Mouse (Mus musculus): ENCODE measurements at regions not wholly inside any gene's neighbourhood (a gene's known extent, or its start where the extent isn't known, plus 50 kb on each side); places are given as distances from the start of the nearest gene placed in this dataset.

GRCm38 (mm10) chr12:110047466-110048250 is 231.2 kb upstream of the Dio3 start:
- 37% methylated on average over 16 of the region's 16 CpGs for WGBS
- Histone ChIP-seq H3K27me3 (ENCODE audit: control insufficient read depth, insufficient read depth, low read length) (no peaks in the 10 kb centered on the region), H3K36me3 (ENCODE audit: control insufficient read depth, insufficient read depth, low read length) (no peaks in the 10 kb centered on the region), H3K9ac (ENCODE audit: low read length) (peak overlapping the region; percentile 2; the same call in 1 of the 2 replicates), H3K4me3 (replicated peaks; ENCODE audit: low read length) (no peak overlapping the region; the same call in 1 of the 2 replicates), H3K27ac (ENCODE audit: low read length) (peak overlapping the region; percentile 25), H3K9me3 (replicated peaks; ENCODE audit: control insufficient read depth, low read length) (no peaks in the 10 kb centered on the region), H3K4me1 (ENCODE audit: control insufficient read depth, insufficient read depth, low read length) (peaks cover 11% of the 10 kb centered on the region), H3K4me2 (ENCODE audit: low read depth, low read length) (peak overlapping the region; percentile 27; the same call in 1 of the 2 replicates)
- no peak for ATAC-seq (ENCODE audit: insufficient read depth, low FRiP score)

GRCm38 (mm10) chr12:110049154-110049736 is 229.6 kb upstream of the Dio3 start:
- WGBS = 72% methylated on average over 10 of the region's 10 CpGs

GRCm38 (mm10) chr12:110059321-110059720 is 219.5 kb upstream of the Dio3 start:
- Histone ChIP-seq H3K36me3 (ENCODE audit: control insufficient read depth, insufficient read depth, low read length) (no peaks in the 10 kb centered on the region), H3K27ac (ENCODE audit: low read length) (no peak overlapping the region), H3K4me1 (ENCODE audit: control insufficient read depth, insufficient read depth, low read length) (no peaks in the 10 kb centered on the region), H3K9me3 (replicated peaks; ENCODE audit: control insufficient read depth, low read length) (no peaks in the 10 kb centered on the region), H3K4me3 (replicated peaks; ENCODE audit: low read length) (no peak overlapping the region), H3K9ac (ENCODE audit: low read length) (no peak overlapping the region), H3K27me3 (ENCODE audit: control insufficient read depth, insufficient read depth, low read length) (no peaks in the 10 kb centered on the region), H3K4me2 (ENCODE audit: low read depth, low read length) (no peak overlapping the region)
- WGBS = 82% methylated on average over 5 of the region's 5 CpGs
- ATAC-seq (ENCODE audit: insufficient read depth, low FRiP score) = no peak

More at GRCm38 (mm10) chr12:110049154-110049736, 229.6 kb upstream of the Dio3 start:
- Histone ChIP-seq H3K9ac (ENCODE audit: low read length) (no peak overlapping the region), H3K9me3 (replicated peaks; ENCODE audit: control insufficient read depth, low read length) (no peaks in the 10 kb centered on the region), H3K36me3 (ENCODE audit: control insufficient read depth, insufficient read depth, low read length) (no peaks in the 10 kb centered on the region), H3K27ac (ENCODE audit: low read length) (no peak overlapping the region; the same call in 1 of the 2 replicates), H3K27me3 (ENCODE audit: control insufficient read depth, insufficient read depth, low read length) (no peaks in the 10 kb centered on the region), H3K4me2 (ENCODE audit: low read depth, low read length) (no peak overlapping the region), H3K4me3 (replicated peaks; ENCODE audit: low read length) (no peak overlapping the region), H3K4me1 (ENCODE audit: control insufficient read depth, insufficient read depth, low read length) (peaks cover 11% of the 10 kb centered on the region)
- ATAC-seq (ENCODE audit: insufficient read depth, low FRiP score) = no peak

- Histone ChIP-seq H3K4me3 (replicated peaks; ENCODE audit: low read length) (no peak overlapping the region), H3K36me3 (ENCODE audit: control insufficient read depth, insufficient read depth, low read length) (no peaks in the 10 kb centered on the region), H3K9me3 (replicated peaks; ENCODE audit: control insufficient read depth, low read length) (no peaks in the 10 kb centered on the region), H3K27ac (ENCODE audit: low read length) (no peak overlapping the region), H3K27me3 (ENCODE audit: control insufficient read depth, insufficient read depth, low read length) (no peaks in the 10 kb centered on the region), H3K9ac (ENCODE audit: low read length) (no peak overlapping the region), H3K4me1 (ENCODE audit: control insufficient read depth, insufficient read depth, low read length) (no peaks in the 10 kb centered on the region), H3K4me2 (ENCODE audit: low read depth, low read length) (no peak overlapping the region)
- WGBS = 78% methylated on average over 6 of the region's 6 CpGs
- ATAC-seq (ENCODE audit: insufficient read depth, low FRiP score) = no peak
These were observed 216.9 kb upstream of the Dio3 start for GRCm38 (mm10) chr12:110061961-110062360.

GRCm38 (mm10) chr12:110063013-110063412 is 215.9 kb upstream of the Dio3 start:
- 40% methylated on average over 8 of the region's 8 CpGs for WGBS
- H3K27ac ChIP-seq (ENCODE audit: low read length) = no peak overlapping the region
- H3K9me3 ChIP-seq (replicated peaks; ENCODE audit: control insufficient read depth, low read length) = peaks cover 2% of the 10 kb centered on the region; the same call in 1 of the 2 replicates
- no peaks in the 10 kb centered on the region for H3K27me3 ChIP-seq (ENCODE audit: control insufficient read depth, insufficient read depth, low read length)
- no peaks in the 10 kb centered on the region for H3K4me1 ChIP-seq (ENCODE audit: control insufficient read depth, insufficient read depth, low read length)
- ATAC-seq (ENCODE audit: insufficient read depth, low FRiP score) = no peak
- no peak overlapping the region for H3K4me2 ChIP-seq (ENCODE audit: low read depth, low read length)
- no peak overlapping the region for H3K9ac ChIP-seq (ENCODE audit: low read length)
- no peak overlapping the region for H3K4me3 ChIP-seq (replicated peaks; ENCODE audit: low read length)
- H3K36me3 ChIP-seq (ENCODE audit: control insufficient read depth, insufficient read depth, low read length) = no peaks in the 10 kb centered on the region

GRCm38 (mm10) chr12:110066361-110066885 is 212.4 kb upstream of the Dio3 start:
- no peak overlapping the region for H3K4me2 ChIP-seq (ENCODE audit: low read depth, low read length)
- H3K27me3 ChIP-seq (ENCODE audit: control insufficient read depth, insufficient read depth, low read length) = no peaks in the 10 kb centered on the region
- no peak for ATAC-seq (ENCODE audit: insufficient read depth, low FRiP score)
- 54% methylated on average over 4 of the region's 4 CpGs for WGBS
- H3K9me3 ChIP-seq (replicated peaks; ENCODE audit: control insufficient read depth, low read length) = peaks cover 18% of the 10 kb centered on the region
- H3K27ac ChIP-seq (ENCODE audit: low read length) = no peak overlapping the region
- H3K36me3 ChIP-seq (ENCODE audit: control insufficient read depth, insufficient read depth, low read length) = no peaks in the 10 kb centered on the region
- H3K4me1 ChIP-seq (ENCODE audit: control insufficient read depth, insufficient read depth, low read length) = no peaks in the 10 kb centered on the region
- no peak overlapping the region for H3K4me3 ChIP-seq (replicated peaks; ENCODE audit: low read length)
- H3K9ac ChIP-seq (ENCODE audit: low read length) = no peak overlapping the region

- Histone ChIP-seq H3K27me3 (ENCODE audit: control insufficient read depth, insufficient read depth, low read length) (no peaks in the 10 kb centered on the region), H3K4me2 (ENCODE audit: low read depth, low read length) (no peak overlapping the region), H3K9me3 (replicated peaks; ENCODE audit: control insufficient read depth, low read length) (peaks cover 18% of the 10 kb centered on the region), H3K9ac (ENCODE audit: low read length) (no peak overlapping the region), H3K36me3 (ENCODE audit: control insufficient read depth, insufficient read depth, low read length) (no peaks in the 10 kb centered on the region), H3K4me3 (replicated peaks; ENCODE audit: low read length) (no peak overlapping the region), H3K27ac (ENCODE audit: low read length) (no peak overlapping the region), H3K4me1 (ENCODE audit: control insufficient read depth, insufficient read depth, low read length) (no peaks in the 10 kb centered on the region)
- WGBS = 82% methylated on average over 6 of the region's 6 CpGs
- ATAC-seq (ENCODE audit: insufficient read depth, low FRiP score) = no peak
These were observed 208.4 kb upstream of the Dio3 start for GRCm38 (mm10) chr12:110070506-110070905.

GRCm38 (mm10) chr12:110071823-110072222 is 207.0 kb upstream of the Dio3 start:
- Histone ChIP-seq H3K4me2 (ENCODE audit: low read depth, low read length) (no peak overlapping the region), H3K9ac (ENCODE audit: low read length) (no peak overlapping the region), H3K9me3 (replicated peaks; ENCODE audit: control insufficient read depth, low read length) (peaks cover 18% of the 10 kb centered on the region), H3K27ac (ENCODE audit: low read length) (no peak overlapping the region), H3K4me3 (replicated peaks; ENCODE audit: low read length) (no peak overlapping the region), H3K27me3 (ENCODE audit: control insufficient read depth, insufficient read depth, low read length) (no peaks in the 10 kb centered on the region), H3K36me3 (ENCODE audit: control insufficient read depth, insufficient read depth, low read length) (no peaks in the 10 kb centered on the region), H3K4me1 (ENCODE audit: control insufficient read depth, insufficient read depth, low read length) (0 out of 2 replicates have a peak, but pooled peaks cover under 1% of the 10 kb centered on the region)
- ATAC-seq (ENCODE audit: insufficient read depth, low FRiP score) = peak; percentile 25; the same call in 1 of the 2 replicates
- WGBS = 57% methylated on average over 4 of the region's 4 CpGs

GRCm38 (mm10) chr12:110074921-110075320 is 203.9 kb upstream of the Dio3 start:
- H3K4me3 ChIP-seq (replicated peaks; ENCODE audit: low read length) = no peak overlapping the region
- WGBS = 59% methylated on average over 8 of the region's 8 CpGs
- 0 out of 2 replicates have a peak, but pooled peaks cover 6% of the 10 kb centered on the region for H3K4me1 ChIP-seq (ENCODE audit: control insufficient read depth, insufficient read depth, low read length)
- no peak overlapping the region for H3K4me2 ChIP-seq (ENCODE audit: low read depth, low read length)
- ATAC-seq (ENCODE audit: insufficient read depth, low FRiP score) = 0 out of 2 replicates have a peak, but pooled peaks have one; percentile 33
- no peaks in the 10 kb centered on the region for H3K27me3 ChIP-seq (ENCODE audit: control insufficient read depth, insufficient read depth, low read length)
- H3K36me3 ChIP-seq (ENCODE audit: control insufficient read depth, insufficient read depth, low read length) = no peaks in the 10 kb centered on the region
- H3K9ac ChIP-seq (ENCODE audit: low read length) = no peak overlapping the region
- H3K27ac ChIP-seq (ENCODE audit: low read length) = no peak overlapping the region
- 0 out of 2 replicates have a peak, but pooled peaks cover 2% of the 10 kb centered on the region for H3K9me3 ChIP-seq (replicated peaks; ENCODE audit: control insufficient read depth, low read length)

Data from stomach, embryonic 16.5 days (tissue).